Mouse (Mus musculus) kidney, adult 11 months (tissue): ENCODE measurements at regions not wholly inside any gene's neighbourhood (a gene's known extent, or its start where the extent isn't known, plus 50 kb on each side); places are given as distances from the start of the nearest gene placed in this dataset.

ENCODE experiments used
- DNase-seq: peaks from one replicate; pipeline ENCODE4 v3.0.0; 2022

GRCm38 (mm10) chr4:125439856-125440255, 50.6 kb upstream of the Grik3 start:
- DNase-seq, result no peak

- no peak for DNase-seq
Measured at GRCm38 (mm10) chr4:125437161-125437822, 53.2 kb upstream of the Grik3 start.

- no peak for DNase-seq
Measured at GRCm38 (mm10) chr4:125433511-125433910, 57.0 kb upstream of the Grik3 start.

GRCm38 (mm10) chr4:125431648-125432047, 58.9 kb upstream of the Grik3 start:
- DNase-seq, result no peak

- no peak for DNase-seq
Measured at GRCm38 (mm10) chr4:125430845-125431244, 59.7 kb upstream of the Grik3 start.

- no peak for DNase-seq
Measured at GRCm38 (mm10) chr4:125428736-125429135, 61.8 kb upstream of the Grik3 start.

- no peak for DNase-seq
Measured at GRCm38 (mm10) chr4:125420561-125421241, 69.8 kb upstream of the Grik3 start.

- DNase-seq, result peak; percentile 90
Measured at GRCm38 (mm10) chr4:125419491-125420255, 70.8 kb upstream of the Grik3 start.

- no peak for DNase-seq
Measured at GRCm38 (mm10) chr4:125415308-125415707, 75.2 kb upstream of the Grik3 start.

GRCm38 (mm10) chr4:125413833-125414719, 76.4 kb upstream of the Grik3 start:
- DNase-seq, result no peak

GRCm38 (mm10) chr4:125410736-125411441, 79.6 kb upstream of the Grik3 start:
- DNase-seq, result no peak

GRCm38 (mm10) chr4:125399376-125400112, 91.0 kb upstream of the Grik3 start:
- DNase-seq, result no peak

GRCm38 (mm10) chr4:125397007-125397461, 93.5 kb upstream of the Grik3 start:
- DNase-seq, result no peak

- DNase-seq, result no peak
Measured at GRCm38 (mm10) chr4:125391269-125391668, 99.2 kb upstream of the Grik3 start.

GRCm38 (mm10) chr4:125385811-125386210, 104.7 kb upstream of the Grik3 start:
- DNase-seq, result no peak

- no peak for DNase-seq
Measured at GRCm38 (mm10) chr4:125364011-125364410, 126.5 kb upstream of the Grik3 start.

GRCm38 (mm10) chr4:125361611-125362520, 128.6 kb upstream of the Grik3 start:
- DNase-seq, result no peak

GRCm38 (mm10) chr4:125358356-125358755, 132.1 kb upstream of the Grik3 start:
- no peak for DNase-seq

- DNase-seq, result no peak
Measured at GRCm38 (mm10) chr4:125356441-125356840, 134.1 kb upstream of the Grik3 start.

- no peak for DNase-seq
Measured at GRCm38 (mm10) chr4:125354742-125355141, 135.8 kb upstream of the Grik3 start.
